In the genomic region with DNA sequence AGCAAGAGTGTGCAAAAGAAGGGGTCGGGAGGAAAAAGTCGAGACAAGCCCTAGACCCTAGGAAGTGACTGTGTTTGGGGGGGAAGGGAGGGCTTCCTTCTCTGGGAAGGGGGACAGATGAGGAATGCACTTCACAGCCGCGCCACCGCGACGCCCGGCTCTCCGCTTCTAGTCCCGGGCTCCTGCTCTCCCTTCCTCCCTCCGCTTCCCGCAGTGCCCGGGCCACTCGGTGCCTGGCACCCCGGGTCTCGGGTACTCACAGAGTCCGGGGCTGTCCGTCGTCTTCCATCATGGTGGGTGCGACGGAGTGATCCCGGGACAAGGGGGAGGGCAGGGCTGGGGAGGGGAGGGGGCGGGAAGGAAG, we compare ENCODE assay signal across 8 mouse cellular contexts. TPM values are rescaled to one million over a fixed set of nuclear protein-coding genes. Genes with fewer than 3 reads are reported as not detected.
DNase-seq lines count a peak whose midpoint lies in the region; ATAC-seq lines count a peak whose summit lies in the region.

No protein-coding gene starts in this region.

- peak overlapping the region; percentile 89 for H3K9ac ChIP-seq in kidney, embryonic 15.5 days
- peak overlapping the region; percentile 85 for H3K9ac ChIP-seq in hindbrain, embryonic 11.5 days (ENCODE audit: low read depth, low read length)
- H3K9ac ChIP-seq in midbrain, embryonic 11.5 days (ENCODE audit: low read length) = peak overlapping the region; percentile 92

- peak overlapping the region; percentile 97 for H3K27ac ChIP-seq in kidney, embryonic 15.5 days
- H3K27ac ChIP-seq in hindbrain, embryonic 11.5 days (ENCODE audit: low read depth, low read length) = peak overlapping the region; percentile 91
- peak overlapping the region; percentile 87 for H3K27ac ChIP-seq in midbrain, embryonic 11.5 days (ENCODE audit: low read depth, low read length)

- H3K4me3 ChIP-seq in kidney, embryonic 15.5 days (replicated peaks) = peak overlapping the region; percentile 90
- peak overlapping the region; percentile 88 for H3K4me3 ChIP-seq in hindbrain, embryonic 11.5 days (ENCODE audit: low read depth, low read length)
- H3K4me3 ChIP-seq in midbrain, embryonic 11.5 days (ENCODE audit: low read depth, low read length) = peak overlapping the region; percentile 93

- H3K36me3 ChIP-seq in kidney, embryonic 15.5 days = no peaks in the 10 kb centered on the region
- no peaks in the 10 kb centered on the region for H3K36me3 ChIP-seq in hindbrain, embryonic 11.5 days (ENCODE audit: control insufficient read depth, insufficient read depth, low read length)
- H3K36me3 ChIP-seq in midbrain, embryonic 11.5 days (ENCODE audit: control insufficient read depth, insufficient read depth, low read length) = no peaks in the 10 kb centered on the region

- peaks cover 14% of the 10 kb centered on the region for H3K4me1 ChIP-seq in kidney, embryonic 15.5 days
- H3K4me1 ChIP-seq in hindbrain, embryonic 11.5 days (replicated peaks; ENCODE audit: control insufficient read depth, insufficient read depth, low read length) = no peaks in the 10 kb centered on the region
- peaks cover 14% of the 10 kb centered on the region for H3K4me1 ChIP-seq in midbrain, embryonic 11.5 days (ENCODE audit: control insufficient read depth, insufficient read depth, low read length)

- ATAC-seq in kidney, embryonic 15.5 days (replicated peaks; ENCODE audit: low FRiP score) = peak; percentile 35
- ATAC-seq in hindbrain, embryonic 11.5 days (ENCODE audit: low FRiP score) = peak; percentile 64
- peak; percentile 49 for ATAC-seq in midbrain, embryonic 11.5 days (ENCODE audit: low FRiP score)
- ATAC-seq in inflammation-experienced regulatory T-cells, adult 6 months = no peak

- no peaks in the 10 kb centered on the region for H3K9me3 ChIP-seq in kidney, embryonic 15.5 days (replicated peaks)
- no peaks in the 10 kb centered on the region for H3K9me3 ChIP-seq in hindbrain, embryonic 11.5 days (ENCODE audit: control insufficient read depth, low read length)
- no peaks in the 10 kb centered on the region for H3K9me3 ChIP-seq in midbrain, embryonic 11.5 days (ENCODE audit: control insufficient read depth, low read length)

- DNase-seq in kidney, postnatal 10 days = no peak
- peak; percentile 31 to 40 for DNase-seq in CD8-positive naive resting alpha-beta T cell, adult 2 months (ENCODE audit: low read depth in 2 of 2, low spot score in 2 of 2)
- DNase-seq in adipocyte (ENCODE audit: low spot score) = peak; percentile 14
- DNase-seq in hindbrain, embryonic 11.5 days (ENCODE audit: low spot score) = peak; percentile 69
- peak; percentile 94 for DNase-seq in midbrain, embryonic 11.5 days (ENCODE audit: low spot score, missing footprints)
- no peak for DNase-seq in cerebellum, adult 11-12 months

- no peaks in the 10 kb centered on the region for H3K27me3 ChIP-seq in kidney, embryonic 15.5 days
- H3K27me3 ChIP-seq in hindbrain, embryonic 11.5 days (ENCODE audit: control insufficient read depth, insufficient read depth, low read length) = no peaks in the 10 kb centered on the region
- H3K27me3 ChIP-seq in midbrain, embryonic 11.5 days (ENCODE audit: control insufficient read depth, insufficient read depth, low read length) = no peaks in the 10 kb centered on the region

- WGBS in kidney, embryonic 15.5 days = 0% methylated on average over 12 of the region's 23 CpGs
- 0% methylated on average over 22 of the region's 23 CpGs for WGBS in hindbrain, embryonic 11.5 days
- WGBS in midbrain, embryonic 11.5 days = 1% methylated on average over 19 of the region's 23 CpGs

- peak overlapping the region; percentile 89 for H3K4me2 ChIP-seq in kidney, embryonic 15.5 days
- H3K4me2 ChIP-seq in hindbrain, embryonic 11.5 days (replicated peaks; ENCODE audit: low read depth, low read length) = peak overlapping the region; percentile 86
- peak overlapping the region; percentile 83 for H3K4me2 ChIP-seq in midbrain, embryonic 11.5 days

RNA-seq across cellular contexts. Expression of a gene that starts 0.7 kb away (rescaled TPM):
- polyA plus RNA-seq in kidney, embryonic 15.5 days (2015; fragmentation: Nextera tagmentation; extraction: Ambion mirVana) = 24.0 and 27.1 TPM in 2 replicates
- polyA plus RNA-seq in hindbrain, embryonic 11.5 days (2014; fragmentation: Nextera tagmentation; extraction: Ambion mirVana) = 42.0 and 50.4 TPM in 2 replicates
- polyA plus RNA-seq in midbrain, embryonic 11.5 days (2014; fragmentation: Nextera tagmentation; extraction: Ambion mirVana) = 43.9 and 46.6 TPM in 2 replicates
- polyA plus RNA-seq in inflammation-experienced regulatory T-cells, adult 6 months (2017; shearing (Covaris generic)) = 10 to 100 TPM; 29.1 to 55.1 (median 33.0) TPM

RNA-seq across cellular contexts. Expression of a gene that starts 42.3 kb away (rescaled TPM):
- 5.8 and 7.1 TPM in 2 replicates for polyA plus RNA-seq in kidney, embryonic 15.5 days (2015; fragmentation: Nextera tagmentation; extraction: Ambion mirVana)
- 12.4 TPM in 2 replicates for polyA plus RNA-seq in hindbrain, embryonic 11.5 days (2014; fragmentation: Nextera tagmentation; extraction: Ambion mirVana)
- polyA plus RNA-seq in midbrain, embryonic 11.5 days (2014; fragmentation: Nextera tagmentation; extraction: Ambion mirVana) = 10.0 and 11.7 TPM in 2 replicates
- polyA plus RNA-seq in inflammation-experienced regulatory T-cells, adult 6 months (2017; shearing (Covaris generic)) = 100 to 1,000 TPM in 2 of 3 experiments, 10 to 100 TPM in 1; 53.2 to 448 (median 275) TPM

Comparison
In these comparisons a context has a peak if more than half of its experiments do, and no peak if none do; other contexts are left out.
1. DNase-seq: peak in CD8-positive naive resting alpha-beta T cell, adult 2 months (2 of 2), adipocyte (single experiment), hindbrain, embryonic 11.5 days (single experiment) and midbrain, embryonic 11.5 days (single experiment); none in kidney, postnatal 10 days (single experiment) and cerebellum, adult 11-12 months (single experiment).
2. Peak in every context shown above with its lines, with median percentiles within 50 percentile points of each other: H3K27ac ChIP-seq, H3K4me2 ChIP-seq, H3K4me3 ChIP-seq and H3K9ac ChIP-seq.